Mouse (Mus musculus) urinary bladder, postnatal 0 days (tissue): Measurements from ENCODE around the gene Gm10408. TPM values are rescaled to one million over a fixed set of nuclear protein-coding genes. Genes with fewer than 3 reads are reported as not detected.

ENCODE experiments used
- polyA plus RNA-seq: library from polyadenylated mRNA; unstranded; fragments of >200 nt; fragmentation: Nextera tagmentation; extraction: Ambion mirVana; gene quantifications from 2 replicates; pipeline ENCODE4 v1.2.1, GENCODE M21; 2015

The Gm10408 gene
- not detected in 2 replicates for polyA plus RNA-seq

DNA sequence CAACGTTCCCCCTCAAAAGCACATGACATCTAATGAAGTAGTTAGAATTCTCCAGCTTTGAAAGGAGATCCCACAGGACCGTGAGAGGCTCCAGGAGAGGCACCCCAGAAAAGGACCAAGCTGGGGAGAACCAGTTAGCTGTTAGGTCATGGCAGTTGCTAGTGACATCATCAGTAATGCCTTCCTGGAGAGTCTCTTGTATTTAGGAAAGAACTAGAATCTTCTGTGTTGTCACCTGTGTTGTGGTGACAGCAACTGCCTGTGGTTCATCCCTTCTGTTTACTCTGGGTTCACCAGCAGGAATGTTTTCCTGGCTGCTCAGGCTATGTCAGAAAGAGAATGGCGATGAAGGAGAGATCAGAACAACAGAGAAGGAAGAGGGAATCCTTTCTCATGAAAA lies at the start of gene Gm10408:
Gene Gm10408, plus strand, starts transcription at position 301 of the 400 bp plus-strand sequence.

DNA sequence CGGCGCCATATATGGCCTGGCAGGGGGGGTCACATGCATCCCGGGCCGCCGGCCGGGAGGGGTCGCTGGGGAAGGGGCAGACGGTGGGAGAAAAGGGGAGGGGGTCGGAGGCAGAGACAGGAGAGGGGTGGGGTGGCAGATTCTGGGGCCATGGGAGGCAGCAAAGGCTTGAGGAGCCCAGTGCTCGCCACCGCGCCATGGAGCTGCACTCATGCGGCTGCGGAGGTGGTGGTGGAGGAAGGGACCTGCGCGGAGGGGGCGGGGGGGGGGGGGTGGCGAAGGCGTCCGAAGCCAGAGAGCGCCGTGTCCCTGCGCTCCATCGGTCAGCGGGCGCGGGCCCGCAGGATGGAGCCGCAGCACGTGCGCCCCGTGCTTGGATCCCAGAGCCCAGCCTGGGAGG lies 36.9 kb upstream of the Gm10408 start, which contains the start of gene Gm10409:
Gene Gm10409, plus strand, starts transcription at position 301 of the 400 bp plus-strand sequence.

DNA sequence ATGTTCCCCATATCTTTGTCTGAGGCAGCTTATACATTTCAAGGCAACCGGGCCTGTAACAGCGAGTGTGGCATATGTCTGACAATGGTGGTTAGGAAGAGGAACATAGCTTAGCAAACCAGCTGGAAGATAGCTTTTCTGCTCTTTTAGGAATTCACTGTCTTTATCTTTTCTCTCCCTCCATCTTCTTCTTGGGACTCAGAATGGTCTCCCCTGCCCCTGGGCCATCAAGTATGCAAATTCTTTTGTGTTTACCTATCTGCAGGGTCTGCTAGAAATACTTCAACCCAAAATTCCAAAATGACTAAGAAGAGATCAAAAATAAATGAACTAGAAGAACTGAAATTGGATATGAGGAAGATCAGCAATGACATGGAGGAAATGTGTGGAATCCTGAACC lies 21.4 kb upstream of the Gm10408 start, which contains the start of gene Gm3005:
Gene Gm3005, plus strand, starts transcription at position 301 of the 400 bp plus-strand sequence.

Other genes starting within 250 kb of the Gm10408 start
- 8.7 and 12.1 TPM in 2 replicates for gene D830030K20Rik, start 240.9 kb upstream of the Gm10408 start, polyA plus RNA-seq
- 0.34 TPM in 1 of 2 replicates, not detected in the other for gene Gm2956, start 116.8 kb upstream of the Gm10408 start, polyA plus RNA-seq
- not detected in 2 replicates for gene Gm10413, start 54.3 kb upstream of the Gm10408 start, polyA plus RNA-seq
- gene Gm10409, start 36.8 kb upstream of the Gm10408 start, polyA plus RNA-seq = 1.1 and 1.5 TPM in 2 replicates
- 1.0 and 1.3 TPM in 2 replicates for gene Gm3005, start 21.3 kb upstream of the Gm10408 start, polyA plus RNA-seq
- gene Gm3012, start 185.1 kb downstream of the Gm10408 start, polyA plus RNA-seq = not detected in 2 replicates
- 1.1 and 1.5 TPM in 2 replicates for gene Gm3020, start 202.7 kb downstream of the Gm10408 start, polyA plus RNA-seq
- gene Gm3043, start 239.4 kb downstream of the Gm10408 start, polyA plus RNA-seq = not detected in 2 replicates